Comparison of ENCODE assay signal across 19 mouse cellular contexts in genomic region chr2:79036296-79036695, GRCm38 (mm10).
DNase-seq lines count a peak whose midpoint lies in the region; ATAC-seq and TF ChIP-seq lines count a peak whose summit lies in the region.
"Had no signal": no experiment of that assay in that cellular context is flagged by ENCODE, and none has a peak within 500 bp of the region (broad histone marks: within the 10 kb centered on the region; RNA-seq: fewer than 3 reads in every experiment).

No protein-coding gene starts in this region.

- H3K4me2 ChIP-seq in kidney, embryonic 14.5 days (replicated peaks; ENCODE audit: low read depth, low read length), result no peak overlapping the region
- no peak overlapping the region for H3K4me2 ChIP-seq in forebrain, embryonic 15.5 days (replicated peaks)
- H3K4me2 ChIP-seq: liver, embryonic 13.5 days; lung, embryonic 14.5 days; midbrain, embryonic 15.5 days had no signal

- no peaks in the 10 kb centered on the region for H3K79me2 ChIP-seq in macrophage (ENCODE audit: inconsistent target)

- TF ChIP-seq POLR2A in bone marrow macrophage, adult 2 months (IDR thresholded peaks at IDR 0.05; ENCODE audit: borderline replicate concordance, low read depth, low read length), result no peak

- no peak overlapping the region for H3K4me3 ChIP-seq in kidney, embryonic 14.5 days (ENCODE audit: low read length)
- H3K4me3 ChIP-seq in bone marrow macrophage, adult 2 months (ENCODE audit: insufficient read depth, low read length), result no peak overlapping the region
- no peak overlapping the region for H3K4me3 ChIP-seq in macrophage (ENCODE audit: inconsistent target)
- no peak overlapping the region for H3K4me3 ChIP-seq in forebrain, embryonic 15.5 days
- no peak overlapping the region for H3K4me3 ChIP-seq in gastrocnemius, adult 2 months
- H3K4me3 ChIP-seq: liver, embryonic 13.5 days; megakaryocyte, embryonic 14.5 days; midbrain, embryonic 15.5 days had no signal

- no peak overlapping the region for H3K9ac ChIP-seq in kidney, embryonic 14.5 days (ENCODE audit: low read depth, low read length)
- H3K9ac ChIP-seq in forebrain, embryonic 15.5 days (replicated peaks), result no peak overlapping the region
- H3K9ac ChIP-seq: liver, embryonic 13.5 days; lung, embryonic 14.5 days; midbrain, embryonic 15.5 days had no signal

- TF ChIP-seq CTCF in bone marrow macrophage, adult 2 months (IDR thresholded peaks at IDR 0.05; ENCODE audit: low read depth, low read length), result no peak
- TF ChIP-seq CTCF in gastrocnemius, adult 2 months (IDR thresholded peaks at IDR 0.05), result no peak

- H3K36me3 ChIP-seq in kidney, embryonic 14.5 days (ENCODE audit: control insufficient read depth, insufficient read depth, low read length), result no peaks in the 10 kb centered on the region
- no peaks in the 10 kb centered on the region for H3K36me3 ChIP-seq in macrophage (ENCODE audit: inconsistent target)
- no peaks in the 10 kb centered on the region for H3K36me3 ChIP-seq in forebrain, embryonic 15.5 days
- H3K36me3 ChIP-seq: liver, embryonic 13.5 days; midbrain, embryonic 15.5 days had no signal

- H3K27me3 ChIP-seq in kidney, embryonic 14.5 days (ENCODE audit: control insufficient read depth, insufficient read depth, low read length), result no peaks in the 10 kb centered on the region
- no peaks in the 10 kb centered on the region for H3K27me3 ChIP-seq in forebrain, embryonic 15.5 days
- H3K27me3 ChIP-seq: liver, embryonic 13.5 days; megakaryocyte, embryonic 14.5 days; midbrain, embryonic 15.5 days had no signal

- no peak overlapping the region for H3K27ac ChIP-seq in kidney, embryonic 14.5 days (ENCODE audit: low read depth, low read length)
- peak overlapping the region; percentile 81 for H3K27ac ChIP-seq in bone marrow macrophage, adult 2 months (ENCODE audit: insufficient read depth, low read depth, low read length)
- H3K27ac ChIP-seq in macrophage, result peak overlapping the region; percentile 29
- H3K27ac ChIP-seq in forebrain, embryonic 15.5 days (replicated peaks), result no peak overlapping the region
- H3K27ac ChIP-seq in gastrocnemius, adult 2 months, result no peak overlapping the region
- H3K27ac ChIP-seq: hindbrain, postnatal 0 days; liver, embryonic 13.5 days; midbrain, embryonic 15.5 days had no signal

- intact Hi-C loops in gastrocnemius, adult 2 months (cut with DNase I), result no loop called here

- ATAC-seq in kidney, embryonic 14.5 days (ENCODE audit: low FRiP score, low TSS enrichment), result no peak
- ATAC-seq in forebrain, embryonic 15.5 days (replicated peaks), result no peak
- ATAC-seq: hindbrain, postnatal 0 days; midbrain, embryonic 15.5 days had no signal

- peak; percentile 29 for DNase-seq in kidney, adult 9 months
- DNase-seq in A20 (ENCODE audit: low read depth, low spot score), result peak; percentile 78
- DNase-seq in urinary bladder, adult 2 months (ENCODE audit: low spot score), result no peak
- DNase-seq in gastrocnemius, adult 2 months, result no peak
- DNase-seq: adrenal gland, adult 2 months; cerebellum, postnatal 14 days; embryo, embryonic 11 days; heart, postnatal 4 days; layer of hippocampus, adult 9-11 months; liver, embryonic 13.5 days; lung, embryonic 14.5 days; thymus, postnatal 14 days had no signal

- WGBS in kidney, embryonic 14.5 days, result 62% methylated on average over 2 of the region's 2 CpGs
- 6% methylated on average over 2 of the region's 2 CpGs for WGBS in macrophage (ENCODE audit: missing documents)
- WGBS in forebrain, embryonic 15.5 days, result 81% methylated on average over 2 of the region's 2 CpGs

- no peaks in the 10 kb centered on the region for H3K9me3 ChIP-seq in kidney, embryonic 14.5 days (ENCODE audit: control insufficient read depth, low read length)
- no peaks in the 10 kb centered on the region for H3K9me3 ChIP-seq in forebrain, embryonic 15.5 days
- H3K9me3 ChIP-seq: liver, embryonic 13.5 days; megakaryocyte, embryonic 14.5 days; midbrain, embryonic 15.5 days had no signal

- H3K4me1 ChIP-seq in kidney, embryonic 14.5 days (ENCODE audit: control insufficient read depth, insufficient read depth, low read length), result peaks cover 8% of the 10 kb centered on the region; the same call in 1 of the 2 replicates
- peaks cover 13% of the 10 kb centered on the region for H3K4me1 ChIP-seq in bone marrow macrophage, adult 2 months (ENCODE audit: control insufficient read depth, insufficient read depth, low read length)
- no peaks in the 10 kb centered on the region for H3K4me1 ChIP-seq in forebrain, embryonic 15.5 days
- H3K4me1 ChIP-seq: liver, embryonic 13.5 days; midbrain, embryonic 15.5 days had no signal

Comparison
In these comparisons a context has a peak if more than half of its experiments do, and no peak if none do; other contexts are left out.
1. DNase-seq: peak in kidney, adult 9 months (single experiment) and A20 (single experiment); none in urinary bladder, adult 2 months (single experiment) and gastrocnemius, adult 2 months (single experiment).
2. H3K27ac ChIP-seq: peak in bone marrow macrophage, adult 2 months (single experiment) and macrophage (single experiment); none in kidney, embryonic 14.5 days (single experiment), forebrain, embryonic 15.5 days (single experiment) and gastrocnemius, adult 2 months (single experiment).